Mouse (Mus musculus) cerebellum, postnatal 14 days (tissue): ENCODE measurements around the gene Dppa5a.
"Not testable (repeated sequence)": the region's sequence is repeated elsewhere in the genome, so short reads cannot be mapped to it uniquely, and the experiment has no call there.

Experiments used
- DNase-seq, 2 experiments: peaks; one replicate each; pipeline ENCODE4 v3.0.0; 2021; ENCODE audit warnings: mixed read lengths in 2 of 2

The Dppa5a gene

DNA sequence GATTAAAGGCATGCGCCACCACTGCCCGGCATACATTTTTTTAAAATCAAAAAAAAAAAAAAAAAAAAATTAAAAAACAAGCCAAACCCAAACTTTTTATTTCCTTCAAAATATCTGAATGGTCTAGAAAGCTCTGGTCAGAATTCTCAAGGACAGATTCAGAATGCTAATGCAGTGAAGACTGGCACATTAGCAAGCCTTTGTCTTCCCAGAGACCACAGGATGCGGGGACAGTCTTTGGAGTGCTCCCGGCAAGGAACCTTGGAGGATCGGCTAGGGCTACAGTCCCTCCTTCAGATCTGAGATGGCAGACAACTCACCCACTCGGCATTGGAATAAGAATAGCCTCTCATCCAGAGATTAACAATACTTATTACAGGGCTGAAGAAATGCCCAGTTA is 3.3 kb downstream of the Dppa5a start:
- no peak for DNase-seq

DNA sequence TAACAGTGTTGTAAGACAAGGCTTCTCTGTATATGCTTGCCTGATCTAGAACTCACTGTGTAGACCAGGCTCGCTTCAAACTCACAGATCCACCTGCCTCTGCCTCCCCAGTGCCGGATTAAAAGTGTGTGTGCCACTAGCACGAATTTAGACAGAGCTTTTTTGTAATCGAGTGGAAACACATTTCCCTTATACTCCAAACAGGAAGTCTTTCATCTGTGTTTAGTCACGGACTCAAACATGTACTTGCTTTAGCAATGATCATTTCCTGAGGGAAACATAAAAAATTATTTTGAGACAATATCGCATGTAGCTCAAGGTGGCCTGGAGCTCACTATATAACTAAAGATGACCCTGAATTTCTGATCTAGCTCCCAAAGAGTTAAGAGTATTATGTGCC is 4.6 kb downstream of the Dppa5a start:
- no peak for DNase-seq

DNA sequence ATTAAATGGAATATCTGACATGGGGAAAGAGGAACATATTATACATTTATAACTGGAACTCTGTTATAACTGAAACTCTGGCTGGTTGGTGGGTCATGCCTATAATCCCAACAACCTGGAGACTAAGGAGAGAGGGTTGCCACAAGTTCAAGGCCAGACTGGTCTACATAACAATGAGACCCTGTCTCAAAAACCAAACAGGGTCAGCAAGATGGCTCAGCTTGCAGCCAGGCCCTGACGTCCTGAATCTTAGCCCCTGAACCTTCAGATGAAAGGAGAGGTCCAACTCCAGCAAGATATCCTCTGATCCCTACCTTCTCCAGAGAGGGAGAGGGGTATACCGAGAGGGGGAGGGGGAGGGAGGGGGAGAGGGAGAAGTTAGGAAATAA is 7.5 kb downstream of the Dppa5a start:
- no peak for DNase-seq

DNA sequence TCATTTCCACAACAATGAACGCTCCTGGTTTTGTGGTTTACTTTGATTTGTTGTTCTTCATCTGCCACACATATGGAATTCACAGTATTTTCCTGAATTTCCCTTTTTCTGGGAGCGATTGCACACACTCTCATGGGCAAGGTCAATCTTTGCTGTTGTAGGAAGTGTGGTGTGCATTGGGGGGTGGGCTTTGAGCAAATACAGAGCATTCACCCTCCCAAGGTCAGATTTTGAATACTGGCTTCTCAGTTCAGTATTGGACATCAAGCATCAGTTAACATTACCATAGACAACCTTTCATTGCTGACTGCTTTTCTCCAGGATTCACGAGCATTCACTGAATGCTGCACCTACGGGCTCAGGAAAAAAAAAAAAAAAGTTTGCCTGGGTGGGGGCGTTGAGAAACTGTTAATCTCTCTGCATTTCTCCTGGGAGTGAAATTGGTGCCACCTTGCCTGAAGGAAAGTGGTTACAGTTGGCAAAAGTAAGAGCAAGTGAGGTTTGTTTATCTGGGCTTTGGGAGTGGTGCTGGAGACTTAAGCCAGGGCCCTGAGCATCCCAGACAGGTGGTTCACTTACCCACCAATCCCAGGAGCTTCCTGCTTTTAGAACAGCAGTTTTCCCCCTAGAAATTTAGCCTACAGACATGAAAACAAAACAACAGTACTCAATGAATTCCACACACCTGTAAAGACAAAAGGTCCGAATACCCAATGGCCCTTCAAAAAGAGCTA is 8.1 kb downstream of the Dppa5a start:
- no peak for DNase-seq

DNA sequence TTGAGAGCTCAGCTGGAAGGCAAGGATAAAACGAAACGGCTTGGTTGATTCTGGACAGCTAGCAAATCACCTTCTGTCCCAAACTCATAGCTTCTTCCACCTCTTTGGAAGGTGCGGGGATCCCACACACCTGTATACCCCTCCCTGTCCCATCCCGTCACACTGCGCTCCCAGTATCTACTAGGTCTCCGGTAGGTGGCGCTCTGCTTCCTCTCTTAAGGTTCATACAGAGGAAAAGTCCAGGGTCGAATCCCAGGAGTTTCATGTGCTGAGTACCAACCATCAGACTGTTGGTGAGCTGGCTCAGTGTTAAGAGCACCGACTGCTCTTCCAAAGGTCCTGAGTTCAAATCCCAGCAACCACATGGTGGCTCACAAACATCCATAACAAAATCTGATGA is 9.9 kb downstream of the Dppa5a start:
- DNase-seq: peak; percentile 67 to 85

DNA sequence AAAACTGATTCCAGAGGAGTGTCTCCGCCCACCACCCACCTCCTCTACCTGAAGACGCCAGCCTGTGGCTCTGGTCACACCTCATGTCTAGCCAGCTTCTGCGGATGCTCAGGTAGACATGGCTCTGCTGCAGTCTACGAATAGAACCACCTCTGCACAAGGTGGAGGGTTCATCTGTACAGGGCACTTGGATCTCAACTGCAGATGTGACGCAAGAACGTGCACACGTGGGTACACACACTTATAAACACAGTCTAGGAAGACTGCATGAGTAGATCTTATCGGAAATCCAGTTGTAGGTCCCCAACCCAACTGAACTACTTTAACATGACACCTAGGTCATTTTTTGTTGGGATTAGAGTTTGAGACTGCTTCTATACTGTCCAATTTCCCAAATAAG is 12.4 kb downstream of the Dppa5a start, which contains the start of gene Gsta2:
Gsta2 (minus strand) TSS at position 178 of the 400 bp plus-strand sequence.
- no peak for DNase-seq

DNA sequence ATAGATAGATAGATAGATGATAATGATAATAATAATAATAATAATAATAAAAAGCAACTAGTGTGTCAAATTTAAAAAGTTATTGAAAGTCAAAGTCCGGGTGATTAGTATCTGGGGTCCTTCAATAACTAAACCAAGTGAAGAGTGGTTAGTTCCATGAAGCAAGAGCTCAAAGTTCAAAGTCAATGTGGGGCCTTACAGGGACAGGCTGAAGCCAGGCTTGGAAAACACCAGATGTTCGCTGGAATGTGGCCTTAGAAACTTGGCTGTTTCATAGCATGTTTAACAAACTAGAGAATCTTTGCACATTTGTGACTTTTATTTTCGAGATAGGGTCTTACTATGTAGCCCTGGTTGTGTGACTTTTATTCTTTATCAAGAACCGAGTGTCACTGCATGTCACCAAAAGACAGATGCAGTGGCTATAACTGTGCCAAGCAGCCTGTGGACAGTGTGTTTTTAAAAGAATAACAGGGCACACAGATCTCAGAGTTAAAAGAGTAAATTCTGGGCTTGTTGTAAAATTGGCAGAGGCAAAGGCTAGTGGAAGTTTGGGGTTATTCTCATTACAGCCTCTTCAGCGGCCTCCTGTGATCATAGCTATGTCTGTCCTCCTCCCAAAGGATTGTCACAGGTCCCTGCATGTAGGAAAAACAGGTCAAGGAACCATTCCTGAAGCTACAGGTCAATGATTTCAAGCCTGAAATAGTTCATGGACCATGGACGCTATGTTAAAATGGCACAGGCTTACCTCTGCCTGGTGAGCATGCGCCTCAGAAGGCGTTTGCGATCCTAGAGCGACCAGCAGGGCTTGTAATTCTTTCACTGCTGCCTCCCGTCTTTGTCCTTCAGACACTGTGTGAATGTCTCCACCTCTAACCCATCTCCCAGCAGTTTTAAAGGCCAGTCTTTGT is 13.1 kb downstream of the Dppa5a start:
- no peak for DNase-seq

DNA sequence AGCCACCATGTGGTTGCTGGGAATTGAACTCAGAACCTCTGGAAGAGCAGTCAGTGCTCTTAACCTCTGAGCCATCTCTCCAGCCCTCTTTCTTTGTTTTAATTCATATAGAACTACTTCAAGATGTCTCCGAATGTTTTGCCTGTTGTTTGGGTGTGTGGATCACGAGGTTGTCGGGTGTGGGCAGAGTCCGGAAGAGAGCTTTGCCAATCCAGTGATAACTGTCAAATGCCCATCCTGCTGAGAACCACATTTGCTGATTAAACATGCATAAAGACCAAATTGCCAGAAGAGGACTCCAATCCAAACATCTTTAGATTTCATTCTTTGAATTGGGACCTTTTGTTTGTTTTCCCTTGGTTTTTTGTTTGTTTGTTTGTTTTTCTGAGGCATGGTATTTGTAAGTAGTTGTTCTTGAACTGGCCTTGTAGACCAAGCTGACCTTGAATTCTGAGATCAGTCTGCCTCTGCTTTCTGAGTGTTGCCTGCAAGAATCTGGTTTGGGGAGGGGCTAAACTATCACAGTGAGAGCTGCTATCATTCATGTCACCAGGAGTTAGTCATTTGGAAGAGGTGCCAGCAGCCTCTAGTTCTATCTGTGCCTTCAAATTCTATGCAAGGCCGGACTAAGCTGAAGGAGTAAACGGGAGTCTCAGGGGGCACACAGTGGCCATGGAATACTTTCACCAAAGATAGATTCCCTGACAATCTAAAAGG is 16.3 kb downstream of the Dppa5a start:
- DNase-seq: no peak

DNA sequence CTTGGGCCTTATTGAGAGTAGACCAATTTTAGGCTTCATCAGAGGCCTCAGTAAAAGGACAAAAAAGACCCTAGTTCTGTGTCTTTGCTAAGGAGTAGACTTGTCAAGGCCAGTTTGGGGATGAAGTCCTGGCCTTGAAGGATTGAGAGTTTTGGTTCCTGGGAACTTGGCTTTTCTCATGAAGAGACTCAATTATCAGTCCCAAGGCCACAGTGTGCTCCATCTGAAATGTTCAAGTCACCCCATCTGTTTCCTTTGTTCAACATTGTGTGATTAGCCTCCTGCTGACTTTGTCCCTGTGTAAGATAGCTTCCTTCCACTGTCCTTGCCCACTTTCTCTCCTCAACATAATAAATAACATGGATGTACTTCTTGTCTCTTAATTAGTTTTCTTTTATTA is 18.0 kb downstream of the Dppa5a start:
- DNase-seq: not testable (repeated sequence)

DNA sequence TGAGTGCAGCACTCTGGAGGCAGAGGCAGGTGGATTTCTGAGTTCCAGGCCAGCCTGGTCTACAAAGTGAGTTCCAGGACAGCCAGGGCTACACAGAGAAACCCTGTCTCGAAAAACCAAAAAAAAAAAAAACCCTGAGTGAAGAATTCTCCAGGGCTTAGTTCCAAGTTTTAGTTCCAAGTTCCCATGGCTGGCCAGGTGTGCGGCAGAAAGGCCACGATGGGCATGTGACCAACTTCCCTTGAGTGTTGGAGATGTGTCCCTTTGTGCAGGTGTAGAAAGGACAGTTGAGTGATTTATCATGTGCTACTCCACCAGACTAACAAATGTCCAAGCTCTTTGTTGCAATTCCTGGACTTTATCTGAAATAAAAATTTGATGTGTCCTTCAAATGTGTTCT is 18.8 kb downstream of the Dppa5a start:
- DNase-seq: not testable (repeated sequence)

DNA sequence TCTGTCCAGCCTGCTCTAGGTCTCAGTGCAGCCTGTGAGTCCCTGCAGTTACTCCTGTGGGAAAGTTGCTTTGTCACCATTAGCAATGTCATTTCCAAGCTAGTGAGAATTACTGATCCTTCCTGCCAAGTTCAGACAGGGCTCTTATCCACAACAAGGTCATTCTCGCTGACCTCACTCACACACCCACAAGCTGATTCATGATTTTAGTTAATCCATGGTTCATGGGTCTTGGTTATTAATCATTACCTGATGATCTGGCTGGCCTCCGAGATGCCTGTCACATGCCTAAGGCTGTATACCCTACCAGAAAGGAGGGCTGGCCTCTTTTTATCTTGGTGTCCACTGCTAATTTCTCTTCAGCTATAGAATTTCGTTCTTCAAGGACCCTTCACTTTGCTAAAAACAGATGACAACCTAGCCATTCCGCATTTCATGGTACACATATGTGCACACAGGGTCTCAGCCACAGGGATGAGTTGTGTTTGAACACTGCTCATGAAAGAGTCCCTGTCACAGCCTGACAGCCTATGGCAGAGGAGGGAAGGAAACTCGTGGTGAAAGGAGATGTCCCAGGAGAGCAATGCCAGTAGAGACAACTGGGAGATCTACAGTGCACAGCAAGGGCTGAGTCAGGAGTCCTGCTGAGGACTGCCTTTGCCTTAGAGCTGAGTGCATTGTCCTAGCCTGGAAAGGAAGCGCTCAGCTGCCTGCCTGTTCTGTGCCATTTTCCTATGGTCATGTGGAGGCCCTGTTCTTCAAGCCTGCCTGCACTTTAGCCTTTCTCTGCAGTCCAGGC is 19.6 kb downstream of the Dppa5a start:
- not testable (repeated sequence) for DNase-seq

DNA sequence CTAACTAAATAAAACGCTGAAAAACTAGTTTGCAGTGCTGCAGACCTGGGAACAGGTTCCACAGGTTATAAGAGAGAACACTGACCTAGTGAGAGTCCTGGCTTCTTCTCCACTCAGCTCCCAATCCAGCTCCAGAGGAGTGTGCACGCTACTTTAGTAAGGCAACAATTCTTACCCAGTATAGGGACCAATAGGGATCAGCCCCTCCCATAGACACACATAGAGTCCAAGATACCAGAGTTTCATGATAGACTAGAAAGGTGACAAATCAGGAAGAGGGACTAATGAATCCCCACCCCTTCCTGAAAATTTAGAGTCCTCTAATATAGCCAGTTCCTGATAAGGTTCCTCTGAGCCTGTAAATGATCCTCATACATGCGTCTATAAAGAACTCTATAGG is 21.0 kb downstream of the Dppa5a start:
- DNase-seq: no peak

DNA sequence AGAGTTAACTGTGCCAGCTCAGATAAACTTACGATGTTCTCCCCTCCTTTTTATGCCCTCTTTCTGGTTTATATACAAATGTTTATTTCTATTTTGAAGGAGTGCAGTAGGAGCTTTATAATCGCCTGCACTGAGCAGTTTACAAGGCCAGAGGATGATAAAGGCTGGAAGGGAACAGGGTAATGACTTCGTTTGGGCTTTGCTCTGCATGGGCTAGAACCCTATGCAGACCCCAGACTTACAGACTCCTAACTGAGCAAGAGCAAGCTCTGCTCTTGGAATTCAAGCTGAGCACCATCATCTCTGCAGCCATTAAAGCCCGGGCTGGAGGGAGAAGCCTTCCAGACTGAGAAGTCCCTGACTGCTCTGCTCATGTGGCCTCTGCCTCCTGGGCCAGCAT is 22.7 kb downstream of the Dppa5a start:
- not testable (repeated sequence) for DNase-seq

DNA sequence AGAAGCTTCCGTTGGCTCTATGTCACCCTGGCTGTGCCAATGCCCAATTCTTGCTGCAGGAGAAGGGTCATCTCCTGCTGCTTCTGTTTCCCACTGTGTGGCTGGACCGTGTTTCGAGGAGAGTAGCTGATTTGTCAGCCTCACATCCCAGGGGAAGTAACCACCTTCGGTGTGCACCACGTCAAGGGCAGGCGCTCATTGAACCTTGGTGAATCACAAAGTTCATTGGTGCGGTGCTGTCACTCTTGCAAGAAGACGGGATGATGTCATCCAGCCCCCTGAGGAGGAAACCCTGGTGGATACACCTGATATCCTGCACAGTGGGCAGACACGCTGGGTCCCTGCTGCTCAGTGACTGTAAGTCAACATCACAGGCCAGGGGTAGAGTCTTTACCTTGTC is 24.9 kb downstream of the Dppa5a start:
- not testable (repeated sequence) for DNase-seq

DNA sequence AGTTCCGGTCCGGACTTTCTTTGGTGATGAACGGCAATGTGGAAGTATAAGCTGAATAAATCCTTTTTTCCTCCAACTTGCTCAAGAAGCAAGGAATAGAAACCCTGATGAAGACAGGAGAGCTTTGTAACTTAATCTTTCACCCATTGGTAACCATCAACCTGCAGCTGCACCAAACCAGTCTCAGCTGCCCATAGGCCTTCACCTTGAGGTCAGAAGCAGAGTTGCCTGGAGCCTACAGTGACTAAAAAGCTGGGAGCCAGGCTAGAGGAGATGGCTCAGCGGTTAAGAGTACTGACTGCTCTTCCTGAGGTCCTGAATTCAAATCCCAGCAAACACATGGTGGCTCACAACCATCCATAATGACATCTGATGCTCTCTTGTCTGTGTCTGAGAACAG is 25.5 kb downstream of the Dppa5a start:
- not testable (repeated sequence) for DNase-seq

DNA sequence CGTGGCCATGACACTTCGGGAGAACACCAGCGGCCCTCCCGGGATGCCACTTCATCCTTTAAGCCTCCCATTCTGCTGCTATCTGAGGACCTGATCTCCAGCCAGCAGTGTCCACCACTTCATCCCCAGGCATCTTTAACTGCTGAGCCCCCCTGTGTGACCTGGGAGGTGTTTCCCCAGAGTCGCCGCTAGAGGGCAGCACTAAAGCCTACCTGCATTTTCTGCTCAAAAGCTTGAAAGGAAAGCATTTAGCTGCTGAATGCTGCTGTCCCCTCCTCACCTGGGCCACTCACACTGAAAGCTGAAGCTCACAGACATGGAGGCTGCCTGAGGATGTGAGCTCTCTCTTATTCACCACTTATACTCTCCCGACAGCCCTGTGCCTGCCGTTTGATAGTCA is 27.7 kb downstream of the Dppa5a start:
- DNase-seq: peak; percentile 60 to 68

DNA sequence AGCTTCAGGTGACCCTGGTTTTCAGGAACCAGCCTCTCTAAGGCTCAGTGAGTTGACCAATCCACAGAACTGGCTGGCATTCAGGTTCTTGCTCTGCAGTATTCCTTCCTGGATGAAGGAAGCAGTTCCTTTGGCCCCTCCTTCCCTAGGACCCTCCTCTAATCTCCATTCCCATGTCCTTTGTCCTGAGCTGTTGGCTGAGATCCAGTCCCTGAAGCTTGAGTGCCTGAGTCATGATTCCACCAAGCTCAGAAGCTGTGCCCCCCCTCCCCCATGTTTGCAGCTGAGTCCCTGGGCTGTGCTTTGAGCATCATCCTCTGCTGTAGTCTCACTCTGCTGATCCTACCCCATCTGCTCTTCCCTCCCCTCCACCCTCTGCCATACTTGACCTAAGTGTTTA is 30.9 kb downstream of the Dppa5a start:
- not testable (repeated sequence) for DNase-seq

DNA sequence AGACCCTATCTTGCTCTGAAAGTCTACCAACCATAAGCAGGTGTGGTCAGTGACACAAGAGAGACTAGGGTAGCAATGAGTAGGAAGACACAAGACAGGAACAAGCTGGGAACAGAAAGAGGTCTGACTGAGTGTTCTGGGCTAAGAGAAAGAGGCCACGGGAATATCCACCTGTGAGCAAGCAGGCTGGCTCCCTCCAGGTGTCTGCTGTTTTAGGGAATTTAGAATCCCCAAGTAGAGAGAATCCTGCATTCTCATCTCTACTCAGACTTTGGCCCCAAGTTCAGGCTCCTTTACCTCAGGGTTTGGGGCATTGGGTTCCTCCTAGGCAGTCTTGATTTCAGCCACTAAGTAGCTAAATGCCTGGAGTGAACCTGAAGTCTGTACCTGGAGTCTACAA is 40.7 kb downstream of the Dppa5a start, which contains the start of gene Omt2b:
Omt2b (plus strand) TSS at position 301 of the 400 bp plus-strand sequence.
- DNase-seq: not testable (repeated sequence)

DNA sequence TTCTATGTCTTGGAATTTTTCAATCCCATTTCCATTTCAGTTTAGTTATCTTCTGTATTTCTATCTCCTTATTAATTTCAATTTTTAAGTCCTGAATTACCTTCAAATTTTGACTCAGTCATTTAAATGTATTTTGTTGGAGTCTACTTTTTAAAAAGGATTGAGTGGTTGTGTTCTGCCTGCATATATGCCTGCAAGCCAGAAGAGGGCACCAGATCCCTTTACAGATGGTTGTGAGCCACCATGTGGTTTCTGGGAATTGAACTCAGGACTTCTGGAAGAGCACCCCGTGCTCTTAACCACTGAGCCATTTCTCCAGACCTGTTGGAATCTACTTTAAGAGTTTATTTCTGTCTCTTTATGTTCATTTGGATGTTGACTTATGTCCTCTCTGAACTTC is 48.5 kb downstream of the Dppa5a start:
- DNase-seq: no peak
